Mouse (Mus musculus) kidney, adult 9 months (tissue): ENCODE measurements around the gene Nol10.

Experiments
- DNase-seq: peaks from one replicate; pipeline ENCODE4 v3.0.0; 2022

Gene Nol10

GRCm38 (mm10) chr12:17366981-17367380 is 18.7 kb downstream of the Nol10 start:
- DNase-seq: peak; percentile 81

- DNase-seq: no peak
These were observed 20.9 kb downstream of the Nol10 start for GRCm38 (mm10) chr12:17369111-17369510.

GRCm38 (mm10) chr12:17369551-17370325 is 21.5 kb downstream of the Nol10 start:
- peak; percentile 57 for DNase-seq

- DNase-seq: peak; percentile 57
These were observed 23.5 kb downstream of the Nol10 start for GRCm38 (mm10) chr12:17371589-17372235.

DNA sequence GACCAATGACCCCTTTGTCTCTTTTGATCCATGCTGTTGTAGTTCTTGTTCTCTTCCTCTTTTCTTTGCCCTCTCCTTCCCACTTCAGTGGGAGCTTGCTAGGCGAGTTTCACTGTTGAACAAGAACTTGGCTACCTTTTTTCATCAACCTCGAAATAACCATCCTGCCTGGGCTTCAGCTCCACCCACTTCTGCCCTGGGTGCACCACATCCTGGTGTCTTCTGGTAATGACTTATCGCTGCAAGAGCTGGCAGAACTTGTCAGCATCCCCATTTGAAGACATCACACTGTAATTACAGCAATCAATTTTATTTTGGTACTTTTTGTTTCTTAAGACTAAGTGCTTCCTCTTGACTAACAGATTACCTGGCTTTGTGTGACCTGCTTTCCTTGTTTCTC is 24.4 kb downstream of the Nol10 start:
- no peak for DNase-seq

DNA sequence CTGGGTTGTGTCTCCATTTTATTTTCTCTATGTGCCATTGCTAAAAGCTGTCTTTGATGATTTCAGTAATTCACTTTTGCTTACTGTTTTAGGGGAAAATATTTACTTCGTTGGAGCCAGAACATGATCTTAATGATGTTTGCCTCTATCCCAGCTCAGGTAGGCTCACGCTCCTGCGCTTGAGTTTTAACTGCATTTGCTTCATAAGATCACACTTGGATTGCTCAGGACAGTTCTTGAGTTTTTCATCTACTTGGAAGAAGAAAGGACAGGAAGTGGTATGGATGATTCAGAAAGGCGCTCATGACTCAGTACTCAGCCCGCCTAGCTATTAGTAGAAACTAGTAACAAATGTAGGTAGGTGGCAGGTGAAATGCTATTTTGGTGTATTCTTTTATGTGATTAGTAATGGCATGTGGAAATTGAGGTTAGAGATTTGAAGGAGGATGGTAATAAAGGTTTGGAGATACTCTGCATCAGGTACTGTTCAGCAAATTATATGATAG is 25.3 kb downstream of the Nol10 start:
- DNase-seq: no peak

DNA sequence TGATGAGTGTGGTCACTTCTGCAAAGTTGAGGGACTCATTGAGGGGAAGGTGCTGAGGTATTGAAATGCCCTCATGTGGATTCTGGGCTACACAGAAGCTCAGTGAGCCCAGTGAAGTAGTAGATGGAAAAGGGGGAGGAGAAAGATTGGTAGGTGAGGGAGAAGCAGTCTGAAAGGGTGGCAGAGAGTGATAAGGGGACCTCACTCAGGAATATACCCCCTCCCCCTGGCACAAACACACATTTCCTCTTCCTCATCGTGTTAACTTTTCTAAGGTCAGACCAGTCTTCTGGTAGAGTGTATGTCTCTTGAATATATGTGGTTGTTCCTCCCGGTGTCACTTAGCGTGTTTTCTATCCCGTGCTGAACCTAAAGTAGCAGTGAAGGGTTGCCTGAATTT is 27.0 kb downstream of the Nol10 start:
- no peak for DNase-seq

- peak; percentile 69 for DNase-seq
These were observed 28.3 kb downstream of the Nol10 start for GRCm38 (mm10) chr12:17376521-17376920.

DNA sequence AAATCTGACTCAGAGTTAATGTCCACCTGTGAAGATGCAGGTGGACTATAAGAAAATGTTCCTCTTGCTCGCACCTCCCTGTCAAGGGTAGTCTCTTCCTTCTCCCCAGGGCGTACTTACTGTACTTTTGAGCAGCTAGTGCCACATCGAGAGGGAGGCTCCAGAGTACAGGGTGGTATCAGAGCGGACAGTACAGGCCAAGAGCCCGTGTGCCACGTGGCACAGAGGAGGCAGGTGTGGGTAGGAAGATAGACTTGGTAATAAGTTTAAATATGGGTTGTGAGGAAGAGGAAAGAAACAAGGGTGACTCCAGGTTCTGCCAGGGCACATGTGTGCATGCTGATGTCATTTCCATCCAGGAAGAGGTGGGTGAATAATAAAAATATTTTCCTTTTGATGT is 32.7 kb downstream of the Nol10 start:
- DNase-seq: no peak

GRCm38 (mm10) chr12:17382759-17383158 is 34.5 kb downstream of the Nol10 start:
- DNase-seq: no peak

GRCm38 (mm10) chr12:17386896-17387295 is 38.6 kb downstream of the Nol10 start:
- no peak for DNase-seq

DNA sequence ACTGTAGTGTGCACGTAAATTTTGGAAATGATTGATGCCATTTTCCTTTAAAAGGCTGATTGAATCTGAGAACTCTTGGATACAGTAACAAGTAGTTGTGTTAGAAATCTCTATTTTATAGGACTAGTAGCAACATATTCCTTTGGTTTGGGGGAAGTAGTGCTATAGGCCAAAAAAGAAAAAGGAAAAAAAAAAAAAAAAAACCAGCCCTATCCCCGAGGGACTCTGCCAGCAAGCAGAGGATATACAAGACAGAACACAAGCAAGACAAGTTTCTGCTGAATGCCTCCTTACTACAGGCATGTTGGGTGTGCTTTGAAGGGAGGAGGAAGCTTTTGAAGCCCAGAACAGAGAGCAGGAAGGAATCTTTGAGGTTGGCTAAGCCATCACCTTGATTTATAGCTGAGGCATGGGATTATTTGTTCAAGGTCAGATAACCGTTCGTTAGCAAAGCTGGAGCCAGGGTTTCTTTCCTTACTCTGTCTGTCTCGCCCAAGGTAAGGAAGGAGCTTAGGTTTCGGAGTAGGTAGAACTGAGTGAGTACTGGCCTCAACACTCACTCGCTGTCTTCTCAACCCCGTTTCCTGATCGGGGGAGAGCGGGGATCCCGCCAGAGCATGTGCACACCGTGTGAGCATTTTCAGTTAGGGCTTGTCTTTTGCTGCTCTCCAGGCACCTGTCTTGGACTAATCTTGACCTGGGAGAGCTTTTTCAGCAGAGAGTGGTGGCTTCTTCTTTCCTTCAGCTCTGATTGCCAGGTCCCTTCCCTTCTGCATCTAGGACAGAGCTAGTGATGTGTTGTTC is 39.3 kb downstream of the Nol10 start:
- no peak for DNase-seq

DNA sequence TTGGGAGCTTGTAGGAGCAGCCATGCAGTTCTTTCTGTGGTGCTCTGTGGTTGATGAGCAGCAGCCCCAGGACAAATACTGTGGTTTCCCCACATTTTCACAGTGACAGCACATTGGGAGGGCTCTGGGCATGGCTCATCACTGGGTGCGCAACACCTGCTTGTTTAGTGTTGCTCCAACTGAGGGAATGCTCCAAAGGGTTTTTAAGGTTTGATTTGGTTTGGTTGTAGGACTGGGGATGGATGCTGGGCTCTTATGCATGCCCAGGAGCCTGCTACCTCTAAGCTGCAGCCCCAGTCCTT is 39.8 kb downstream of the Nol10 start:
- DNase-seq: no peak

DNA sequence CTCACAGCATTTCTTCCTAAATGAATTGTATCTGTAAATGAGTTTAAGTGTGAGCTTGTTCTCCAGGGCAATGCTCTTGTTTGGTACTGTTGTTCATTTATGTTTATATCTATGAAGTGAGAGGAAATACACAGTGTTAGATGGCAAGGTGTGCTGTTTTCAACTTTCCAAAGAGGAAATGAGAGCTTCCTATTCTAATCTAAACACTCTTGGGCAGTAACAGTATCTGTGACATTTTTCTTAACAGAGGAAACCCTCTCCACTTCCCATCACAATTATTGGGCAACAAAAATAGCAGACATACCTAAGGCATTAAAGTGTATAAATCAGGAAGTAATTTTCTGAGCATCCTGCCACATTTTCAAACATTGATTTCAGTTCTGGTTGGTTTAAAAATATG is 41.8 kb downstream of the Nol10 start:
- DNase-seq: no peak

- peak; percentile 43 for DNase-seq
These were observed 42.3 kb downstream of the Nol10 start for GRCm38 (mm10) chr12:17390510-17390909.

DNA sequence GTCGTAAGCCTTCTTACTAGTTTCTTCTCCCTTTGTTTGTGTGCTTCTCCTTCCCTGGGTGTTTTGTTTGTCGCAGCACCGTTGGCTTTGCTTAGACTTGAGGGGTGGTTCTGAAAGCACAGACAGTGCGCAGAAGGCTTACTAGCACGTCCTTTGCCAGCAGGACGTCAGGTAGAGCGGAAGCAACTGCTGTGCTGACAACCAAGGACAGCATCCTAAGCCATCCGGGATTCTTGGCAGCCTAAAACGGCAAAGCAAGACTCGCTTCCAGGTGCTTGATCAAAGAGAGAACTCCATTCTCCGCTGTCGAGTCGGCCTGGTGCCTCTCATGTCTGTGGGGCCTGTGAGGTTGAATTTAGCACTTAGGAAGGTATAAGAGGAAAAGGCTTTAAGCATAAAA is 44.9 kb downstream of the Nol10 start:
- no peak for DNase-seq

DNA sequence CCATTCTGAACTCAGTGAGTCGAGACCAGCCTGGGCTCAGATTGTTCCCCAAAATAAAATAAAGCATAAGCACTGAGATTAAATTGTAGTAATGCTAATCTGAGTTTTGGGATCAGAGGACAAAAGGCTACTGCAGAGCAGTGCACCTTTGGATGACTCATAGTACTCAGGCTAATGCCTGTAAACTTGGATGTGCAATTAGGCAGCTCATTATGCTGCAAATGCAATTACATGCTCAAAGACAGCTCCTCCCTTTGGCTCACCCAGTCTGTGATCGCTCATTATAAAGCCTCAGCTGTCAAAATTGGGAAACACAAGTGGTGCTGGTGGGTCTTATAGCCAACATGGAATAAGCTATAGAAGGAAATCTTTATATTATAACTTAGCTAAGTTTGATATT is 48.9 kb downstream of the Nol10 start:
- no peak for DNase-seq

DNA sequence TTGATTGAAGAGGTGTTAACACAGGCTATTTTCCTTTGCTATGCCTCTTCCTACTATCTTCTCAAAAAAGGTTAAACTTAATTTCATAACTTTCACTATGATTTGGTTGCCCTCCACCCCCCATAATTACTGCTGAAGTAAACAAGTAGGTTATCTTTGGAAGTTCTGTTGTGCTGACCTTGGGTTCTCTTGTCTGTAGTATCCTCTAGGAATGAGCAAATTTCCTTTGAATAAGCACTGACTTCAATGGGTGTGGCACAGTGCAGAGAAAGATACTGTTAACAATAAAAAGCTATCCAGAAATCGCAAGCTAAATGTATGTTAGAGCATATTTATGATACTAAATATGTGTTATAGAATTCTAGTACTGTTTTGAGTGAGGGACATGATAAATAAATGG is 53.2 kb downstream of the Nol10 start:
- DNase-seq: no peak

GRCm38 (mm10) chr12:17402116-17402515 is 53.9 kb downstream of the Nol10 start:
- DNase-seq: no peak

DNA sequence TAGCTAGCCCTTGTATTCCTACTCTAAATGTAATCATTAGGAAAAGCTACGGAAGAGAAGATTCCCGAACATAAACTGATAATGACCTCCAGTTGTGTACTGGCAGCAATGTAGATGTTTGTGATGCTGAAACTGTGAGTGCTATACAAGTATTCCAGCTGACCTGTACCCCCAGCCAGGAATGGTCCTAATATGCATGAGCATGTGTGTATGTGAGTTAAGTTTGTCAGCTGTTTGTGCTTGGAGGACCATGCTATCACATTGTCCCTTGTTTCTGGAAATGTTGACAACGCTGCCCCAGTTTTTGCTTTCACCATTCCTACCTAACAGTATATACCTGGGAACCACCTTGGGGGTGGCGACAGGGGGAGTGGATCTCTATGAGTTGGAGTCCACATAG is 55.7 kb downstream of the Nol10 start:
- no peak for DNase-seq

DNA sequence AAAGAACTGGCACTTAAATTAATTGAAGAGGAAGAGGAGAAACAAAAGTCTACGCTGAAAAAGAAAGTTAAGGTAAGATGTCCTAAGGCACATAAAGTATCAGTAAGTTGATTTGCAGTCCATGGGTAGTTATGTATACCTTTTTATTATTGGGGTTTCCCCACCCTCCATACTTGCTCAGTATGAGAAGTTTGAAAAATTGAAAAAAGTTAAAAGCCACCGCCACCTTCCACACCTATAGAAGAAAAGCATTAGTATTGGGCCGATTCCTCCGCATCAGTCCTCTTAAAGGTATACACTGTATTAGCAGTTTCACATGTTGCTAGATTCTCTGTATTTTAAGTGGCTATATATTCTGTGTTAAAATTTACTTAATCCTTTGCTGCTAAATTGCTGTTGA is 58.6 kb downstream of the Nol10 start:
- DNase-seq: no peak

DNA sequence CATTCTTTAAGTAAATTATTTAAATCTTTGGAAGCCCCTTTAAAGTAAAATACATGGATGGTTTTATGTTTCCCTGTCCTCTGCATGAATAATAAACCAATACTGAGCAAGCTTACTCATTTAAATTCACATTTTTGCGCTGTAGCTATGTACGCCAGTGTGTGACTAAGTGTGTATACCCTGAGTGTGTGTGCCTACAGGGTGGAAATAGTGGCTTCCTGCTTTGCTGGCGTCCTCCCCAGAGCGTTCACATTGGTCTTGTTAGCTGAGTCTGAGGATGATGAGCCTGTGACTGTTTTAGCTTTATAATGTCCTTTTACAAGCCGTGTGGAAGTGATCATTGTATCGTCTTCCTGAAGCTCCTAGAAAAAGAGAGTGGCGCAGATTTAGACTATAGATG is 60.1 kb downstream of the Nol10 start:
- DNase-seq: no peak

DNA sequence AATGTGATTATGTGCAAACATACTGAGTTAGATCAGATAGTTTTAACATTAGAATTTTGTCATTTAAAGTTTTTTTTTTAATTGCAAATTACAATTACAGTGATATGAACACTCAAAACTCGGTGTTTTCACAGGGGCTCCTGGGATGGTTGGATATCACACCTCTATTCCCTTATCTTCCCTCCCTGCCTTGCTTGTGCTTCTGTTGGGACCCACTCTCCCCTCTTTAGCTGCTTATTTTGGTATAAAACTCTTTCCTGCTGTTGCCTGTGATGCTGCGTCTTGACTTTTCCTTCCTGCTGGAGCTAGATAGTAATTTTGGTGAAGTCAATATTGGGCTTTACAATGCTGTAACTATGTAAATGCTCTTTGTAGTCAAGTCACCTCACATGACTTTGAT is 63.0 kb downstream of the Nol10 start:
- no peak for DNase-seq
